Mouse (Mus musculus): ENCODE data around the gene Ctsw. TPM values are rescaled to one million over a fixed set of nuclear protein-coding genes. Genes with fewer than 3 reads are reported as not detected.
A peak's percentile ranks its signal among the peaks of the same experiment; 100 is the strongest.
"Not testable (repeated sequence)": the region's sequence is repeated elsewhere in the genome, so short reads cannot be mapped to it uniquely, and the experiment has no call there.

Gene Ctsw
- 0.38 and 0.40 TPM in 2 replicates for polyA plus RNA-seq (2012; rRNA removed)

DNA sequence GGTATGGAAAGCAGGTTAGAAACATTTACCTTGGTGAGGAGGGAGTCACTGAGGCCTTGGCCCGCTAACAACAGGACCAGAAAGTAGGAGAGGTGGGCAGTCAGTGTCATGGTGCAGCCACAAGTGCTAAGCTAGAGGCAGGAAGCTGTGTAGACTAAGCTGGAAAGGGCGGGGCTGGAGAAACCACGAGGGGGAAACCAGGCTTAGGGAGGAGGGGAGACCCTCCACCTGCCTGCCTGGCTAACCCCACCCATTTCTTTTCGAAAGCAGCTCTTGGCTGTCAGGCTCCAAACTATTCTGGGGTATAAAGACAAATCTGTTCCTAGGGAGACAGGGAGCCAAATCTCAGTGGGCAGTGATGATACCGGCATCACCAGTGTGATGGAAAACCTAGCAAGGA is at the start of gene Ctsw:
Gene Ctsw (minus strand): TSS at position 134 of the 400 bp plus-strand sequence.
- no peak for DNase-seq (ENCODE audit: extremely low spot score in 1 of 2, low spot score in 1 of 2)

GRCm38 (mm10) chr19:5516906-5517505 is 48.7 kb upstream of the Ctsw start:
- no peak for DNase-seq (ENCODE audit: extremely low spot score in 1 of 2, low spot score in 1 of 2)

- DNase-seq (ENCODE audit: extremely low spot score in 1 of 2, low spot score in 1 of 2), result no peak
These were observed 47.8 kb upstream of the Ctsw start for GRCm38 (mm10) chr19:5515840-5516777.

DNA sequence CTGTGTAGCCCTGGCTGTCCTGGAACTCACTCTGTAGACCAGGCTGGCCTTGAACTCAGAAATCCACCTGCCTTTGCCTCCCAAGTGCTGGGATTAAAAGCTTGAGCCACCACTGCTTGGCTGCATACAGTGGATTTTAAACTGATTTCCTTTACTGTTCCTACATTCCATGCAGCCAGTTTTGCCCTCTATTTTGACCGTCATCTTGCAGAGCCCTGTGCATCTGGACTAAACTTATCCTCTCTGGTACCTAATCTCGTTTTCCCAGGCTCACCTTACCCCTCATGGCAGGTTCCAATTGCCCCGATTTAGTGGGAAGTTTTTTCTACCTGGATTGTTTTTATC is 44.7 kb upstream of the Ctsw start:
- DNase-seq (ENCODE audit: extremely low spot score in 1 of 2, low spot score in 1 of 2), result no peak

GRCm38 (mm10) chr19:5512091-5513004 is 44.0 kb upstream of the Ctsw start:
- DNase-seq (ENCODE audit: extremely low spot score in 1 of 2, low spot score in 1 of 2), result no peak

- DNase-seq (ENCODE audit: extremely low spot score in 1 of 2, low spot score in 1 of 2), result no peak
These were observed 42.8 kb upstream of the Ctsw start for GRCm38 (mm10) chr19:5511074-5511632.

DNA sequence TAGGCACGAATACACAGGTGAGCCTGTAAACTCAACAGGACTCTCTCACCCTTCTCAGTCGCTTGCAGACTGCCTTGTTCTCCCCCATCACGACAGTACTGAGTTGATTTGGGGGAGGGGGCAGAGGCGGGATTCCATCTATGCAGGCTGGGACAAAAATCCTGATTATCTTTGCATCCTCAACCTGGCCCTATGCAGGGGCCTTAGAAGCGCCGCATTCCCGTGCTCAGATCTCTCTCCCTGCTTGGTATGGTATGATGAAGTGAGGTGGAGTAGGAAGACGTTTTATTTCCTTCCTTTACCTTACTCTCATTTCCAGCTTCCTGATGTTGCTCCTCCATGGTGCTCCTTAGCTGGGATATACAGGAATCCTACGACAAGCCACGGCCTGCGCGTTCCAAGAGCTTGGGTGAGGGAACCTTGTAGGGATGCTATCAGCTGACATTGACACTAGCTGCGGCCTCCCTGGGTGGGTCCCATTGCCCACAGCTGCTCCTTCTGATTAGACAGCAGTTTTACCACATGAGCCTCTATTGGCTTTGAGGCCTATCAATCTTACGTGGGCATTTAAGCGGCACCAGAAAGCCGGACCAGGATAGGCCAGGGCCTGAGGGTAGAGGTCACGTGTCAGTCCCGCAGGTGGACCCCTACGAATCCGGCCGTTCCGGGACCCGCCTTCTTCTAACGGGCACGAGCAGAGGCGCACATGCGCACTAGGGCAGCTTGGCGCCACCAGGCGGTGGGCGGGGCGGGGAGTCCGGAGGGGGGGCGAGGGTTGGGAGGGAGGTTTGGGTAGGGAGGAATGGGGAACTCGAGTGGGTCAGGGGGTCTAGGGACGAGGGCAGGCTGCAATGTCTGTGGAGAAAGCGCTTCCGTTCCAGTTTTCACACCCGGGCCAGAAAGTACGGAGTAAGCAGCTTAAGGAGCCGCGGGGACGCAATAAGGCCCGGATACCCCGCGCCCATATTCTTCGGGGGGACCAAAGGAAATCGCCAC is 42.0 kb upstream of the Ctsw start, which contains the start of gene Snx32:
Gene Snx32 (minus strand): TSS at position 508 of the 996 bp plus-strand sequence.
- DNase-seq (ENCODE audit: extremely low spot score in 1 of 2, low spot score in 1 of 2), result peak; percentile 100

DNA sequence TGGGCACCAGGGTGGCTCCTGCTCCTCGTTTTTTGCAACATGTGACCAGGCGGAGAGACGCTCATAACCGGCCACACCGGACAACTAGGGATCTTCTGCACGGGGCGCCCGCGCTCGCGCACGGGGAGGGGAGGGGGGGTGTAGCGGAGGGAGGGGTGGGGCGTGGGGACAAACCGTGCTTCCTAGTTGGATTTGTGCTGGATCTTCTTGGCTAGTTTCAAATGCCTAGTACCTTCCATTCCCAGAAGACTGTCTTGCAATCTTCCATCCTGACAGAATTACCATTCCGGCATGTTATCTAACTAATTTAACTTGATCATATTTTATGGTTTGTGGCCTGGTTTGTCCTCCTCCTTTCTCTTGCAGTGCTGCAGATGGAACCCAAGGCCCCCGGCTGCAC is 35.4 kb upstream of the Ctsw start, which contains the start of gene 1700020D05Rik:
Gene 1700020D05Rik (minus strand): TSS at position 101 of the 400 bp plus-strand sequence.
- no peak for DNase-seq (ENCODE audit: extremely low spot score in 1 of 2, low spot score in 1 of 2)

DNA sequence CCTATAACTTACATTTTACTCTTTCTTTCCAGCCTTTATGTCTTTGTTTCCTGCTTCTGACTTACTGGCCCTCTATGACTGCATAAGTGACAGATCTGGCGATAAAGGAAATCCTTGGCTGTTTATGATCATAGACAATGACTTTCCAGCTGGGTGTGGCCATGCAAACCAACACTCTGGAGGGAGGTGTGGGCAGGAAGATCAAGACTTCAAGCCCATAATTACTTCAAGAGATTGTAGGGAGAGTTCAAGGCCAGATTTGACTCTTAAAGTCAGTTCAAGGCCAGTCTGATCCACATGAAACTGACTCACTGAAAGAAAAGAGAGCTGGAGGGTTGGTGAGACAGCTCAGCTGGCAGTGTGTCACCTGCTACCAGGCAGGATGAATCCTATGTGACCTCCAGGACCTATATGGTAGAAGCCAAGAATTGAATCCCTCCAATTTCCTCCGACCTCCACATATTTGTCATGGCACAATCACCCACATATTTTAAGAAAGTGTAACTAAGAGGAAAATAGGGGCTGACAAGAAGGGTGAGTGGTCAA is 32.1 kb upstream of the Ctsw start:
- DNase-seq (ENCODE audit: extremely low spot score in 1 of 2, low spot score in 1 of 2), result no peak

DNA sequence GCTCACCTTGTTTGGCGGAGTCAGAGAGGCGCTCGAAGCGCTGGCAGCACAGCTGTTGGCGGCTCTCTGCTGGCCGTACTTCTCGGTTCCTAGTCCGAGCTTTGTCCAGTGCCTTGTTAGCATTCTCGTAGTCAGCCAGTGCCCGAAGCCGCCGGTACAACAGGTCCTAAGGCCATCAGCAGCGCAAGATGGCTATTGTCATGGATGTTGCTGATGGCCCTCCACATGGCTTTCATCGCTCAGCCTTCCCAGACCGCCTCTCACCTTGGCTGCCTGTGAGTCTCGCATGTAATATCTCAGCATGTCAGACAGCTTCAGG is 27.7 kb upstream of the Ctsw start:
- no peak for DNase-seq (ENCODE audit: extremely low spot score in 1 of 2, low spot score in 1 of 2)

DNA sequence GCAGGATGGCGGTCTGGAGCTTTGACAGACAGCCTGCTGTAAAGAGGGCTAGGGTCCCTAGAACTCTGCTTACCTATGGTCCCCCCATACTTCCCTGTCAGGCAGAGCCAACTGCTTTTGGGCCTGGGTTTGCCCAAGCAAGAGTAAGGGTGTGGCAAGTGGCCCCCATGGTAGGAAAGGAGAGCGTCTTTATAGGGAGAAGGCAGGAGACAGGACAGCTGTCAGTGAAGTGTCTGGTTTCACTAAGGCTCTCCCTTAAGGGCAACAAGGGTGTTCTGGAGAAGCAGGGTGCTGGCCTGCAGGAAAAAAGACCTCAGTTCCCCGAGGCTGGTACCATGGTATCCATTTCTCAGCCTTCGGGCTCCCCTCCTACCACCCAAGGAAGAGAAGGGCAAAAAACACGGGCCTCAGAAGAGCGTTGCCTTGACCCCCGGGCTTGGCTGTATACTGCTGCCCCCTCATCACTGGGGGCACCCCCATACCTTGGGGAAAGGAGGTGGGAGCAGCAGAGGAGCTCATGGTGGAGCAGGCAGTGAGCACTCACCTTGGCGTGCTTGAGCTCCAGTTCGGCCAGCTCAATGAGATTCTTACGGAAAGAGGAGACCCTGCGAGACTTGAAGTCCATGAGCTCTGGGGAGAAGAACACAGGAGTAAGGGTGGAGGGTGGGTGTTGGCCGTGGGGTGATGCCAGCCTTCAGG is 27.2 kb upstream of the Ctsw start:
- DNase-seq (ENCODE audit: extremely low spot score in 1 of 2, low spot score in 1 of 2), result no peak

DNA sequence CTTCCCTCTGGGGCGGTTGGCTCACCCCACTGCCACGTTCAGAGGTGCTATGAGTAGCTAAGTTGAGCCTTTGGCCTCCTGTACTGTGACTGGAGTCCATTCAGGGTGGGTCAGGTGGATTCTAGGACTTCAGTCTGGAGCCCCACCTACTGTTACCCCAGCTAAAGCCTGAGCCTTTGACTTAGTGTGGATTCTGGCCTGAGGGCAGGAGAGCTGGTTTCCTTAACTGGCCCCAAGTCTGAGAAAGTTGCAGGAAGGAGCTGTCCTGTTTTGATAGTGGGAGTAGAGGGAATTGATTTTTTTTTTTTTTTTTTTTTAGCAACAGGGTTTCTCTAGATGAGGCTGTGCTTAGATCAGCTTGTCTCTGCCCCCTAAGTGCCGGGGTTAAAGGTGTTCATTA is 26.0 kb upstream of the Ctsw start:
- no peak for DNase-seq (ENCODE audit: extremely low spot score in 1 of 2, low spot score in 1 of 2)

DNA sequence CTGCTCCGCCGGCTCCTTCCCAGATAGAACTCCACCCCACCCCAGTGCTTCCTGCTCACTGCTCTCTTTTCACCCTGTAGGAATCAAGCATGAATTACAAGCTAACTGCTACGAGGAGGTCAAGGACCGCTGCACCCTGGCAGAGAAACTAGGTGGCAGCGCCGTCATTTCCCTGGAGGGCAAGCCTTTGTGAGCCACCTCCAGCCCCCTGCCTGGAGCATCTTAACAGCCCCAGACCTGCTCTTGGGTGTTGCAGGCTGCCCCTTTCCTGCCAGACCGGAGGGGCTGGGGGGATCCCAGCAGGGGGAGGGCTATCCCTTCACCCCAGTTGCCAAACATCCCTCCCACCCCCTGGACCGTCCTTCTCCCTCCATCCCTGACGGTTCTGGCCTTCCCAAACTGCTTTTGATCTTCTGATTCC is 25.0 kb upstream of the Ctsw start:
- DNase-seq (ENCODE audit: extremely low spot score in 1 of 2, low spot score in 1 of 2), result not testable (repeated sequence)

DNA sequence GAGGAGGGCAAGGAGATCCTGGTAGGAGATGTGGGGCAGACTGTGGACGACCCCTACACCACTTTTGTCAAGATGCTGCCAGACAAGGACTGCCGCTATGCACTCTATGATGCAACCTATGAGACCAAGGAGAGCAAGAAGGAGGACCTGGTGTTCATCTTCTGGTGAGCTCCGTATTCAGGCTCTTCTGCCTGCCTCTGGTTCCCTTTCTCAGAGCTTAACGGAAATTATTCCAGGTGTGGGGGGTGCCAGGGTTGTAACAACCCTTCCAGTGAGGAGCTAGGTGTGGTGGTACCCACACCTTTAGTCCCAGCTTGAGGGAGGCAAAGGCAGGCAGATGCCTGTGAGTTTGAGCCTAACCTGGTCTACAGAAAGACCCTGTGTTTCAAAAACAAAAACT is 24.3 kb upstream of the Ctsw start:
- no peak for DNase-seq (ENCODE audit: extremely low spot score in 1 of 2, low spot score in 1 of 2)

GRCm38 (mm10) chr19:5490898-5491708 is 22.8 kb upstream of the Ctsw start:
- DNase-seq (ENCODE audit: extremely low spot score in 1 of 2, low spot score in 1 of 2), result peak; percentile 69 to 85

DNA sequence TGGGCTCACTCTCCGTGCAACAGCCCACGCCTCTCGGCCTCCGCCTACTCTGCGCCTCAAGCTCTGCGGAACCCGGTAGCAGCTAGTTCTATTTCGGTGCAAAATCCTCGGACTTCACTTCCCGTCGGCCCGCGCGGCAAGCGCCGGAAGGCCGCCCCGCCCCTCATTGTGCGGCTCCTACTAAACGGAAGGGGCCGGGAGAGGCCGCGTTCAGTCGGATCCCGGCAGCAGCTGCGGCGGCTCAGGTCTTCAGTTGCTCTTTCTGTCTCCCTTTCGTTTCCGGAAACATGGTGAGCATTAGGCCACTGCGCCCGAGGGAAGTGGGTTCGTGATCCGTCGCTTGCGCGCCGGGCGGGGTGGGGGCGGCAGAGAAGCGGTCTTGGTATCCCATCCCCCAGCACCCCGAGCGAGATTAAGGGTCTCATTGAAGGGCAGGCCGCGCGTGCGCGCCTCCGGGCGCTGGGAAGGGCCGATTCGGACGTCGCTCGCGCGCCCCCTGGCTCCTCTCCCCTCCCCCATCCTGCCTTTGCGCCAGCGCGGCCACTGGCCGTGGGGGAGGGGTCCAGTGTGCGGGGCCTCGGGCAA is 22.1 kb upstream of the Ctsw start, which contains the start of gene Cfl1:
Gene Cfl1 (plus strand): TSS at position 143 of the 585 bp plus-strand sequence.
- DNase-seq (ENCODE audit: extremely low spot score in 1 of 2, low spot score in 1 of 2), result peak; percentile 92 to 97

- not testable (repeated sequence) for DNase-seq (ENCODE audit: extremely low spot score in 1 of 2, low spot score in 1 of 2)
These were observed 21.4 kb upstream of the Ctsw start for GRCm38 (mm10) chr19:5489721-5490120.
